Mouse (Mus musculus) cerebellum, adult 2 months (tissue): ENCODE data around the gene Phlpp2. TPM values are rescaled to one million over a fixed set of nuclear protein-coding genes. Genes with fewer than 3 reads are reported as not detected.
A peak's percentile ranks its signal among the peaks of the same experiment; 100 is the strongest.

Experiments used
- DNase-seq, 2 experiments: peaks; one replicate each; pipeline ENCODE4 v3.0.0; 2021
- H3K27ac ChIP-seq: fragments of 200-500 bp; 2 replicates; pipeline ENCODE4 v1.5.1; 2012; ENCODE audit warnings: low read length, control low read depth, inconsistent platforms; ENCODE audit not compliant: insufficient read depth
- H3K27me3 ChIP-seq: fragments of 200-500 bp; 2 replicates; pipeline ENCODE4 v1.6.1; 2012; ENCODE audit warnings: inconsistent platforms, mild to moderate bottlenecking, low read length, moderate library complexity; ENCODE audit not compliant: control insufficient read depth, insufficient read depth
- H3K4me1 ChIP-seq: fragments of 200-500 bp; 2 replicates; pipeline ENCODE4 v1.6.1; 2011; ENCODE audit warnings: low read length; ENCODE audit not compliant: control insufficient read depth, insufficient read depth
- H3K4me3 ChIP-seq: fragments of 200-500 bp; replicated peaks from 2 replicates; pipeline ENCODE3; 2011; ENCODE audit warnings: mild to moderate bottlenecking, low read depth, low read length, control low read depth; ENCODE audit not compliant: insufficient read depth
- CTCF ChIP-seq: fragments of 200-500 bp; IDR thresholded peaks from 2 replicates; pipeline ENCODE4 v1.5.1; 2011; ENCODE audit warnings: low read depth, mild to moderate bottlenecking, control low read depth, low read length, moderate library complexity, borderline replicate concordance; ENCODE audit not compliant: insufficient read depth
- POLR2A ChIP-seq: fragments of 200-500 bp; IDR thresholded peaks from 2 replicates; pipeline ENCODE4 v1.6.1; 2011; ENCODE audit warnings: low read length, control low read depth, borderline replicate concordance; ENCODE audit not compliant: insufficient read depth
- WGBS: fragments of 180-500 bp; shearing (Covaris S2); methylation state at CpG from one replicate; pipeline ENCODE4 v1.1.7; 2018; 5-methylcytosine and 5-hydroxymethylcytosine counted together
- polyA plus RNA-seq: library from polyadenylated mRNA; depleted of rRNA; stranded (reverse); fragments of >200 nt; gene quantifications from 2 replicates; pipeline ENCODE4 v1.2.3, GENCODE M21; 2012

Gene Phlpp2
- polyA plus RNA-seq, 1 experiment = 19.2 TPM

DNA sequence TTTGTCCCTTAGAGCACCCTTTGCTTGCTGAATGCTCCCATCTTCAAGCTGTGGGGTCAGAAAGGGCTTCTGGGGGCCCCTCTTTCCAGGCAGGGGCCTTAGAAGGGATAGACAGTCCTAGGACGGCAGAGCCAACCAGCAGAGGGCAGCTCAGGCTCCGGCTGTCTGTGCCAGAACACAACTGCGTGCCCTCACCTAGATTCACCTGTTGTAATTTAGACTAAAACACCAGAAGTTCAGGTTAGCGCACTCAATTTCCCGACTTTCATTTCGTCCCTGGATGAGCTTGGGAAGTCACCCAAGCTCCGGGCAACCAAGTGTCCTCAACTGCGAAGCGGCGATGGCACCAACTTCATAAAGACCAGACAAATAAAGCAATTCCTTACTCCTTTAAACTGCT, 100.5 kb downstream of the Phlpp2 start:
- H3K4me3 ChIP-seq = no peak overlapping the region
- no peak overlapping the region for H3K27ac ChIP-seq
- WGBS = 59% methylated on average over 10 of the region's 10 CpGs
- DNase-seq = no peak
- H3K27me3 ChIP-seq = no peaks in the 10 kb centered on the region; the same call in 1 of the 2 replicates
- no peaks in the 10 kb centered on the region for H3K4me1 ChIP-seq
- TF ChIP-seq CTCF (no peak), POLR2A (no peak)

DNA sequence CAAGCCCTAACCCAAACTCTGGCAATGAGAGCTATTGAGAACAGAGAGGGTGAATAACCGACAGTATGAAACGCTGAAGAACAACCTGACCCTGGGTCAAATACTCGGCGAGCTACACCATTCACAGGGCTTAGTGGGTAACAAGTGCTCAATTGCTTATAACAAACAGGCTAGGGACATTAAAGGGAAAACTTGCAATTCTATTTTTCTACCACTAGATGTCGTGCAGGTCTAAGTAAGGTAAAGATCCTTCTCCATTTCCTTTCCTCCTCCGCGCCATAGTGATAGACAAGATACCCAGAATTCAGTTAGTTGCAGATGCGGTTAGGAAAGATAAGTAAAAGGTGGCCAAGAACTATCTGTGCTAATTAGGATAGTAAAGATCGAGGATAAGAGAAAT, 102.0 kb downstream of the Phlpp2 start:
- 6% methylated on average over 9 of the region's 9 CpGs for WGBS
- H3K27ac ChIP-seq = no peak overlapping the region
- no peak overlapping the region for H3K4me3 ChIP-seq
- peak in 1 of 2 experiments; percentile 33 for DNase-seq
- no peaks in the 10 kb centered on the region; the same call in 1 of the 2 replicates for H3K27me3 ChIP-seq
- TF ChIP-seq CTCF (peak; percentile 66; the same call in 1 of the 2 replicates), POLR2A (no peak)
- H3K4me1 ChIP-seq = no peaks in the 10 kb centered on the region

DNA sequence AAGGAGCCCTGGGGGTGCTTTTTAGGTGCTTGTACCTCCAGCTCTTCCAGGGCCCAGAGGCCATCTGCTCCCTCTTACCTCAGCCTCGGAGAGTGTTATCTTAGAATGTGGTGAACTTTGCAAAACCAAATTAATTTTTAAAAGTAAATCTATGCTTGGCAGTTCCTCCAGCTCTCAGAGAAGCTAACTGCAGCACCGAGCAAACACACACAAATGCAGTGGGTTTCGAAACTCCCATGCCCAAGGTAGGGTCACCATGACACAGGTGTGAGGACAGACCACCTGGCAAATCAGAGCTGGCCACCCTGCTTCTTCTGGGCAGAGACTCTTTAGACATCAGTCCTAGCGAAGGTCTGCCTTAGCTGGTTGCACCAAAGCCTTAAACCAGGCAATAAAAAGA, 104.6 kb downstream of the Phlpp2 start:
- TF ChIP-seq POLR2A (no peak), CTCF (no peak)

DNA sequence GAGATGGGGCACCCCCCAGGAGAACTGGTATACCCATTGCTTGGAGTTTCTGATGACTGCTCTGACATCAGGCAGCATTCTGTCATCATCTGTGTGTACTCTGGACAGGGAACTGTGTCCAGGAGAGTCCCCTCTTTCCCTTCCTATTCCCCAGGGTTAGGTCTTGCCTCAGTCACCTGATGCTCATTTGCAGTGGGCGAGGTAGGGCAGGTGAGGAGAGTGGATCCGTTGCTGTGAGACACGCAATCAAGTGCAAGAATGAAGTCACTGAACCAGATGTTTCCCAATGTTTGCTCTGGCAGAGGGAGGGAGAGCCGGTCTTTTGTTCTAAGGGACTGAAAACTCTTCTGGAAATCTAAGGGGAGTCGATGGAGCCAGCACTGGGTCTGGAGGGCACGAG, 111.0 kb downstream of the Phlpp2 start:
- no peaks in the 10 kb centered on the region for H3K27me3 ChIP-seq
- 74% methylated on average over 6 of the region's 6 CpGs for WGBS

More for the DNA sequence above, 104.6 kb downstream of the Phlpp2 start:
- no peaks in the 10 kb centered on the region for H3K4me1 ChIP-seq
- no peak for DNase-seq
- H3K27me3 ChIP-seq = no peaks in the 10 kb centered on the region; the same call in 1 of the 2 replicates
- no peak overlapping the region for H3K27ac ChIP-seq
- 79% methylated on average over 4 of the region's 4 CpGs for WGBS
- no peak overlapping the region for H3K4me3 ChIP-seq

DNA sequence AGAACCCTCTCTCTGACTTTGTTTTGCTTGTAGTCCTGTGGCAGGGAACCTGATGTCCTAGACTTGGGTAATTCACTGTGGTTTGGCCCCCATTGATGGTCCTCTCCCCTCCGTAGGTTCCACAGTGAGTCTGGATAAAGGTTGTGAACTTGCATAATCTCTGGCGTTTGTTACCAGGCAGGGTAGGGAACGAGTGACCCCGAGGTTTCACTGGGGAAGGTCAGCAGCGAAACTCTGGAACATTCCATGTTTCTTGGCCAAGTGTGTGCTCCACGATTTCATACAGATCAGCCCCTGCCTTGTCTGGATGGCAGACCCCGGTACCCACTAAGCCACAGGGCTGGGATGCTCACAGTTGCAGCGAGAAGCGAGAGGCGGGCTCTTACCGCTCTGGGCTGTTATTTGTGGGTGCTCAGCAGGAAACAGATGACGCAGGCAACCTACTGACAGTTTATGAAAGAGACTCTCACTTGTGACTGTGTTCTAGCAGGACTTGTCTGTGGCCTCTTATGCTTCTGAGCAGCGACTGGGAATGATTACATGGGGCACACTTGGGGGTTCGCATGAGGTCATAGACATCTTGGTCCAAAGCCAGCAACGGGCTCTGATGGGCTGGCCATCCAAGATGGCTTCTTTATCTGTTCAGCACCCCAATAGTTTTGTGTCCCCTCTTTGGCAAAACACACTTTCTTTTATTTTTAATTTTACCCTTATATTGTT, 114.2 kb downstream of the Phlpp2 start:
- Histone ChIP-seq H3K27me3 (no peaks in the 10 kb centered on the region), H3K4me1 (no peaks in the 10 kb centered on the region), H3K4me3 (no peak overlapping the region), H3K27ac (no peak overlapping the region)
- TF ChIP-seq CTCF (no peak), POLR2A (no peak)
- DNase-seq = peak; percentile 16 to 32
- WGBS = 39% methylated on average over 15 of the region's 15 CpGs

More for the DNA sequence above, 111.0 kb downstream of the Phlpp2 start:
- TF ChIP-seq CTCF (no peak), POLR2A (no peak)
- no peaks in the 10 kb centered on the region for H3K4me1 ChIP-seq
- H3K27ac ChIP-seq = no peak overlapping the region
- DNase-seq = no peak
- no peak overlapping the region for H3K4me3 ChIP-seq

DNA sequence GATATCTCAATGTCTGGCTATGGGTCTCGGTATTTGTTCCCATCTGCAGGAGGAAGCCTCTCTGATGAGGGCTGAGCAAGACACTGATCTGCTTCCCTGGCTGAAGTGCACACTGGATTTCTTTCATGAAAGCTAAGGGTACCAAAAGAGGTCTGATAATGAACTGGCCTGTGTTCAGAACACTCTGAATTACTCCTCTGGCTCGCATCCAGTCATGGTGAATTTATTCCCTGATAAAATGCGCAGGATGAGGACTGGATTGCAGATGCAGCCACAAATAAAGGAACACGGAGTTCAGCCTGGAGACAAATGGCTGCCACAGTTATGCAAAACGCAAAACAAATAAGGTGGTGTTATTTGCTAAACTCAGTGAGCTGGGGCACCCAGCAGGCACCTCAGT, 115.6 kb downstream of the Phlpp2 start:
- Histone ChIP-seq H3K27me3 (no peaks in the 10 kb centered on the region), H3K27ac (no peak overlapping the region), H3K4me3 (no peak overlapping the region), H3K4me1 (no peaks in the 10 kb centered on the region)
- TF ChIP-seq POLR2A = no peak
- TF ChIP-seq CTCF = no peak
- no peak for DNase-seq
- 23% methylated on average over 5 of the region's 5 CpGs for WGBS

DNA sequence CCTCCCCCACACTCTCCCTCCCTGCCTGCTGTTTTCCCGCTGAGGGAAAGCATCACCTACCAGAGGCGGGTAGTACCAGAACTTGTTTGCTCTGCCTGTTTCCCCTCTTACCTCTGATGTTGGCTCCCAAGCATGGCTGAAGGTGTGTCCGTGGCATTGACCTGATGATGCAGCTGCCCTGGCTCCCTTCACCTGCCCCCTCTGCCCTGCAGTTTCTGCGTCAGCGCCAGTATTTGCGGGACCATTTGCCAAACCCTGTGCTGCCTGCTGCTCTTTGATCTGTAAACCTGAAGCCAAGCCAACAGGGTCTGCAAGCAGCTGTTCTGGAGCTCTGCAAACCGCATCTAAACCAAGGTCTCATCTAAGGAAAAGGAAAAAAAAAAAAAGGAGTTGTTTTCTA, 118.0 kb downstream of the Phlpp2 start:
- DNase-seq = no peak
- no peaks in the 10 kb centered on the region for H3K27me3 ChIP-seq
- H3K4me3 ChIP-seq = no peak overlapping the region
- H3K4me1 ChIP-seq = no peaks in the 10 kb centered on the region
- TF ChIP-seq CTCF (no peak), POLR2A (no peak)
- 17% methylated on average over 7 of the region's 7 CpGs for WGBS
- H3K27ac ChIP-seq = no peak overlapping the region

DNA sequence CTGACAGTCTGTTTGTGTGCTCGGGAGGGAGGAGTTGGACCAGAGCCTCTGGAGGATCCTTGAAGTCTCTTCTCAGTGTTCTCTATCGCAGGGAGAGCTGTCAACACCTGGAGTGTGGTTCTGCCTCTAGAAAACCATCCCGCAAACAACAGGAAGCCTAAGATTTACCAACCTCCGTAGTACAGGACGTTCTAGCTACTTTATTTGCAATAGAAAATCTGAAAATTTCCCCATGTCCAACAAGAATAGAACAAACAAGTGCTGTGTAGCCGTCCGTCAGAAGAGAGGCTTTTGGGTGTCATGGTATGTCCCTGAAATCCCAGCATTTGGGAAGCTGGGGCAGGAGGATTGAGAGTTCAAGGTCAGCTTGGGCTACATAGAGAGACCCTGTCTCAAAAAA, 119.4 kb downstream of the Phlpp2 start:
- 71% methylated on average over 7 of the region's 7 CpGs for WGBS
- no peak for TF ChIP-seq POLR2A
- no peak for TF ChIP-seq CTCF

More for the DNA sequence above, 119.4 kb downstream of the Phlpp2 start:
- Histone ChIP-seq H3K27ac (no peak overlapping the region), H3K4me1 (no peaks in the 10 kb centered on the region), H3K4me3 (no peak overlapping the region), H3K27me3 (no peaks in the 10 kb centered on the region)
- no peak for DNase-seq
